Mouse (Mus musculus) bone marrow macrophage, adult 2 months (primary cell): Measurements from ENCODE around the gene Gm3264.
"Not testable (repeated sequence)": the region's sequence is repeated elsewhere in the genome, so short reads cannot be mapped to it uniquely, and the experiment has no call there.

Experiments
- CTCF ChIP-seq: IDR thresholded peaks from 2 replicates; pipeline ENCODE4 v1.5.1; 2012; ENCODE audit warnings: low read depth, mild to moderate bottlenecking, low read length, moderate library complexity
- POLR2A ChIP-seq: IDR thresholded peaks from 2 replicates; pipeline ENCODE4 v1.6.1; 2012; ENCODE audit warnings: mild to moderate bottlenecking, low read depth, low read length, borderline replicate concordance

DNA sequence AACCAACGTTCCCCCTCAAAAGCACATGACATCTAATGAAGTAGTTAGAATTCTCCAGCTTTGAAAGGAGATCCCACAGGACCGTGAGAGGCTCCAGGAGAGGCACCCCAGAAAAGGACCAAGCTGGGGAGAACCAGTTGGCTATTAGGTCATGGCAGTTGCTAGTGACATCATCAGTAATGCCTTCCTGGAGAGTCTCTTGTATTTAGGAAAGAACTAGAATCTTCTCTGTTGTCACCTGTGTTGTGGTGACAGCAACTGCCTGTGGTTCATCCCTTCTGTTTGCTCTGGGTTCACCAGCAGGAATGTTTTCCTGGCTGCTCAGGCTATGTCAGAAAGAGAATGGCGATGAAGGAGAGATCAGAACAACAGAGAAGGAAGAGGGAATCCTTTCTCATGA, 36.7 kb downstream of the Gm3264 start, which contains the start of gene Gm3278:
- TF ChIP-seq CTCF, POLR2A: not testable (repeated sequence)
